Mouse (Mus musculus) liver, embryonic 14.5 days (tissue): Measurements from ENCODE around the gene Tnnt3. TPM values are rescaled to one million over a fixed set of nuclear protein-coding genes. Genes with fewer than 3 reads are reported as not detected.

Experiments used
- ATAC-seq: fragments of 200-750 bp; cut with Nextera tagmentation; 2 replicates; pipeline ENCODE4 v1.8.0; 2017; ENCODE audit warnings: moderate number of reproducible peaks, mild to moderate bottlenecking, moderate library complexity; ENCODE audit not compliant: insufficient read depth
- DNase-seq, 3 experiments: peaks; one replicate each; pipeline ENCODE4 v3.0.0-alpha.2; 2012 to 2013; ENCODE audit warnings: low read depth in 3 of 3, low spot score in 3 of 3
- H3K27ac ChIP-seq: fragments of 300-500 bp; sonication (generic); 2 replicates; pipeline ENCODE4 v1.5.1; 2014; ENCODE audit warnings: moderate library complexity, mild to moderate bottlenecking, control low read depth, inconsistent platforms
- H3K27me3 ChIP-seq: fragments of 300-500 bp; sonication (generic); 2 replicates; pipeline ENCODE4 v1.6.1; 2014; ENCODE audit warnings: mild to moderate bottlenecking, low read length, moderate library complexity; ENCODE audit not compliant: control insufficient read depth, insufficient read depth
- H3K36me3 ChIP-seq: fragments of 300-500 bp; sonication (generic); replicated peaks from 2 replicates; pipeline ENCODE4 v1.6.1; 2014; ENCODE audit warnings: low read depth; ENCODE audit not compliant: control insufficient read depth, insufficient read depth
- H3K4me1 ChIP-seq, 2 experiments: fragments of 200-500 bp in 1 of 2; fragments of 300-500 bp in 1 of 2; sonication (generic) in 1 of 2; replicated peaks; 2 replicates each; pipeline ENCODE4 v1.6.1; 2012 to 2014; ENCODE audit warnings: antibody characterized with exemption in 1 of 2, inconsistent platforms in 1 of 2, low read length in 1 of 2; ENCODE audit not compliant: control insufficient read depth in 2 of 2, insufficient read depth in 2 of 2
- H3K4me2 ChIP-seq: fragments of 300-500 bp; sonication (generic); 2 replicates; pipeline ENCODE4 v1.6.1; 2014; ENCODE audit warnings: low read depth, mild to moderate bottlenecking, control low read depth, moderate library complexity
- H3K4me3 ChIP-seq, 2 experiments: fragments of 200-500 bp in 1 of 2; fragments of 300-500 bp in 1 of 2; sonication (generic) in 1 of 2; 2 replicates each; pipeline ENCODE4 v1.5.1; 2012 to 2014; ENCODE audit warnings: low read depth in 2 of 2, low read length in 2 of 2, mild to moderate bottlenecking in 2 of 2, control low read depth in 1 of 2, inconsistent platforms in 1 of 2, moderate library complexity in 1 of 2; ENCODE audit not compliant: insufficient read depth in 1 of 2
- H3K9ac ChIP-seq: fragments of 300-500 bp; sonication (generic); replicated peaks from 2 replicates; pipeline ENCODE4 v1.6.1; 2014; ENCODE audit warnings: mild to moderate bottlenecking, control low read depth, moderate library complexity
- H3K9me3 ChIP-seq: fragments of 300-500 bp; sonication (generic); 2 replicates; pipeline ENCODE4 v1.6.1; 2016; ENCODE audit warnings: low read length, mixed read lengths; ENCODE audit not compliant: control insufficient read depth
- CTCF ChIP-seq: IDR thresholded peaks from 2 replicates; pipeline ENCODE4 v1.5.1; 2016; ENCODE audit warnings: antibody characterized with exemption, low read depth, control low read depth
- EP300 ChIP-seq: IDR thresholded peaks from 2 replicates; pipeline ENCODE4 v1.6.1; 2016; ENCODE audit warnings: antibody characterized with exemption, low read depth
- WGBS: fragments of 180-500 bp; shearing (Covaris S2); extraction: QIAGEN DNeasy Blood & Tissue Kit; methylation state at CpG from one replicate; pipeline ENCODE4 v1.1.7; 2014; ENCODE audit not compliant: insufficient replicate concordance; 5-methylcytosine and 5-hydroxymethylcytosine counted together
- polyA plus RNA-seq, 2 experiments: library from polyadenylated mRNA; depleted of rRNA in 1 of 2; stranded (reverse) in 1 of 2; unstranded in 1 of 2; fragments of >200 nt; fragmentation: Nextera tagmentation in 1 of 2; extraction: Ambion mirVana in 1 of 2; gene quantifications; 2 replicates each; pipeline versions ENCODE4 v1.2.1 to v1.2.3; 2012 to 2014

Gene Tnnt3
- polyA plus RNA-seq, 2 experiments: 0.15 to 0.17 TPM

- DNase-seq (no peak), ATAC-seq (no peak)
- WGBS: 69% methylated on average over 8 of the region's 8 CpGs
- H3K9me3 ChIP-seq: no peaks in the 10 kb centered on the region
- H3K27me3 ChIP-seq: no peaks in the 10 kb centered on the region
- no peak overlapping the region for H3K27ac ChIP-seq
- H3K4me3 ChIP-seq: no peak overlapping the region
- H3K4me2 ChIP-seq: no peak overlapping the region
- no peak overlapping the region for H3K9ac ChIP-seq
- H3K36me3 ChIP-seq: no peaks in the 10 kb centered on the region; the same call in 1 of the 2 replicates
- TF ChIP-seq CTCF: no peak
- TF ChIP-seq EP300: no peak
- peaks cover 0 to 31% of the 10 kb centered on the region in 2 experiments; a peak in 3 of 4 replicates for H3K4me1 ChIP-seq
Measured at GRCm38 (mm10) chr7:142539828-142540227, 41.2 kb downstream of the Tnnt3 start.

GRCm38 (mm10) chr7:142542771-142543303 is 44.2 kb downstream of the Tnnt3 start:
- no peak for TF ChIP-seq CTCF
- TF ChIP-seq EP300: no peak
- Histone ChIP-seq H3K27ac (no peak overlapping the region), H3K4me1 (peaks cover 0 to 21% of the 10 kb centered on the region in 2 experiments; a peak in 3 of 4 replicates), H3K9me3 (no peaks in the 10 kb centered on the region), H3K27me3 (no peaks in the 10 kb centered on the region), H3K4me2 (no peak overlapping the region), H3K4me3 (no peak overlapping the region), H3K36me3 (no peaks in the 10 kb centered on the region; the same call in 1 of the 2 replicates), H3K9ac (no peak overlapping the region)
- WGBS: 50% methylated on average over 11 of the region's 11 CpGs
- DNase-seq (no peak), ATAC-seq (no peak)

DNA sequence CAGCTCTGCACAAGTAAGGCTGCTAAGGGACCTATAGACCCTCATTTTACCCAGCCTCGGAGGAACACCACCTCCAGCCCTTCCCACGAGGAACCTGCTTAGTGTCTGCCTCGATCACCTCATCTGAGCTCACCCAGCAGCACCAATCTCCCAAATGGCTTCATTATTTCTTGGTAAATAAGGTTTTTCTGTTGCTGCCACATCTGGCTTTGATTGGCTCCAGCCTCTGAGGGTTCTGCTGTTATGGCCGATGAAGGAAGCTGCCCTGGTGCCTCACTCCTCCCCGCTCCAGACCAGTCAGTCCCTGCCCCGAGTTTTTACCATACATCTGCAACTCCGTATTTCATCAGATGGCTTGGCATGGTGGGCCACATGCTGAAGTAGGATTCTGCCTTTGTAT is 47.3 kb downstream of the Tnnt3 start:
- no peak overlapping the region for H3K4me3 ChIP-seq
- H3K4me1 ChIP-seq: peaks cover 0 to 5% of the 10 kb centered on the region in 2 experiments; a peak in 2 of 4 replicates
- no peak for TF ChIP-seq CTCF
- no peak for TF ChIP-seq EP300
- WGBS: 62% methylated on average over 7 of the region's 7 CpGs
- no peak for DNase-seq
- H3K4me2 ChIP-seq: no peak overlapping the region
- H3K27ac ChIP-seq: no peak overlapping the region
- H3K36me3 ChIP-seq: no peaks in the 10 kb centered on the region
- no peak for ATAC-seq
- no peak overlapping the region for H3K9ac ChIP-seq
- H3K27me3 ChIP-seq: no peaks in the 10 kb centered on the region
- no peaks in the 10 kb centered on the region for H3K9me3 ChIP-seq

- no peaks in the 10 kb centered on the region for H3K36me3 ChIP-seq
- no peaks in the 10 kb centered on the region for H3K27me3 ChIP-seq
- 29% methylated on average over 2 of the region's 2 CpGs for WGBS
- ATAC-seq (no peak), DNase-seq (no peak)
- no peaks in the 10 kb centered on the region for H3K9me3 ChIP-seq
- TF ChIP-seq EP300 (no peak), CTCF (no peak)
- no peak overlapping the region for H3K9ac ChIP-seq
- H3K4me2 ChIP-seq: no peak overlapping the region
- no peak overlapping the region for H3K27ac ChIP-seq
- H3K4me3 ChIP-seq: no peak overlapping the region
- H3K4me1 ChIP-seq: peaks cover 0 to 7% of the 10 kb centered on the region in 2 experiments; a peak in 2 of 4 replicates
Measured at GRCm38 (mm10) chr7:142547874-142548273, 49.2 kb downstream of the Tnnt3 start.

GRCm38 (mm10) chr7:142548706-142549105 is 50.1 kb downstream of the Tnnt3 start:
- Histone ChIP-seq H3K4me2 (no peak overlapping the region), H3K4me1 (peaks cover 0 to 12% of the 10 kb centered on the region in 2 experiments; a peak in 2 of 4 replicates), H3K9ac (no peak overlapping the region), H3K27ac (no peak overlapping the region), H3K36me3 (no peaks in the 10 kb centered on the region), H3K4me3 (no peak overlapping the region), H3K27me3 (no peaks in the 10 kb centered on the region), H3K9me3 (no peaks in the 10 kb centered on the region)
- TF ChIP-seq EP300 (no peak), CTCF (no peak)
- no peak for ATAC-seq
- 81% methylated on average over 6 of the region's 6 CpGs for WGBS
- no peak for DNase-seq
